8 mouse cellular contexts compared by ENCODE assay signal in the genomic region with DNA sequence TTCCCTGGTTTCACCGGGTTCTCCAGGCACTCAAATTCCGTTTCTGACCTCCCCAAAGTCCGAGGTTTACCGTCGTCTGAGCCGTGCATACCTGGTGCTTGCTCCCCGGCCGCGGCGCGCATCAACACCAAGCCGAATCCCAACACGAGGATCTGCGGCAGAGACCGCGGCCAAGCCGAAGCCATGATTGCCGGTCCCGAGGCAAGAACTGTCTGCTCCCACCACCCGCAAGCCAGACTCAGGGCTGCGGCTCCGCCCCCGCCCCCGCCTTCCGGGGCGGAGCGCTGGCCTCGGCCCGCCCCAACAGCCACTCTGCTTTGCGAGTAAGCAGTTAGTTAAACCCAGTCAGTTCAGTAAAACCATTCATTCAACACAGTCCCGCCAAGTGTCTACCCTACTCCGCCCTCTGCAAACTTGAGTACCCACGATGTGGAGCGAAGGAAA. TPM values are rescaled to one million over a fixed set of nuclear protein-coding genes. Genes with fewer than 3 reads are reported as not detected.
DNase-seq lines count a peak whose midpoint lies in the region; ATAC-seq lines count a peak whose summit lies in the region.

TSS of gene Tnfrsf12a (minus strand) at position 233 of the 444 bp plus-strand sequence.

- DNase-seq in layer of hippocampus, adult 11-12 months (ENCODE audit: low spot score) = peak; percentile 72
- DNase-seq in layer of hippocampus, adult 9-10 months (ENCODE audit: low spot score) = no peak
- peak; percentile 68 for DNase-seq in embryo, embryonic 11.5 days (ENCODE audit: low read depth, low spot score)
- peak; percentile 73 to 80 for DNase-seq in gastrocnemius, postnatal 4 days (ENCODE audit: low spot score in 2 of 2)
- DNase-seq in spleen, adult 18-20 months = peak; percentile 76 to 88

- peak within 1 kb of the TSS; percentile 97 for H3K4me2 ChIP-seq in intestine, embryonic 16.5 days (ENCODE audit: low read depth, low read length)
- peak within 1 kb of the TSS; percentile 95 for H3K4me2 ChIP-seq in limb, embryonic 13.5 days (replicated peaks)
- peak within 1 kb of the TSS; percentile 88 for H3K4me2 ChIP-seq in midbrain, embryonic 15.5 days

- no peaks in the 10 kb centered on the region for H3K9me3 ChIP-seq in intestine, embryonic 16.5 days (ENCODE audit: control insufficient read depth, low read length)
- H3K9me3 ChIP-seq in limb, embryonic 13.5 days = no peaks in the 10 kb centered on the region
- no peaks in the 10 kb centered on the region for H3K9me3 ChIP-seq in midbrain, embryonic 15.5 days

- peaks cover 45% of the 10 kb centered on the region for H3K4me1 ChIP-seq in intestine, embryonic 16.5 days (ENCODE audit: control insufficient read depth, insufficient read depth, low read length)
- peaks cover 50% of the 10 kb centered on the region for H3K4me1 ChIP-seq in limb, embryonic 13.5 days
- peaks cover 46% of the 10 kb centered on the region for H3K4me1 ChIP-seq in midbrain, embryonic 15.5 days

- peak; percentile 44 for ATAC-seq in intestine, embryonic 16.5 days
- ATAC-seq in limb, embryonic 13.5 days (ENCODE audit: low FRiP score, low read depth) = peak; percentile 21; the same call in 1 of the 2 replicates
- peak; percentile 7; the same call in 1 of the 2 replicates for ATAC-seq in midbrain, embryonic 15.5 days (replicated peaks)

- H3K27me3 ChIP-seq in intestine, embryonic 16.5 days (replicated peaks; ENCODE audit: control insufficient read depth, insufficient read depth, low read length) = peaks cover 22% of the 10 kb centered on the region; the same call in 1 of the 2 replicates
- H3K27me3 ChIP-seq in limb, embryonic 13.5 days = peaks cover 66% of the 10 kb centered on the region
- peaks cover 72% of the 10 kb centered on the region for H3K27me3 ChIP-seq in midbrain, embryonic 15.5 days (replicated peaks)

- peak within 1 kb of the TSS; percentile 71 for H3K27ac ChIP-seq in intestine, embryonic 16.5 days (ENCODE audit: low read length)
- H3K27ac ChIP-seq in limb, embryonic 13.5 days = no peak within 1 kb of the TSS; the same call in 1 of the 2 replicates
- no peak within 1 kb of the TSS for H3K27ac ChIP-seq in midbrain, embryonic 15.5 days

- peak within 1 kb of the TSS; percentile 69 for H3K4me3 ChIP-seq in intestine, embryonic 16.5 days (ENCODE audit: low read length)
- peak within 1 kb of the TSS; percentile 65 for H3K4me3 ChIP-seq in limb, embryonic 13.5 days
- peak within 1 kb of the TSS; percentile 45 for H3K4me3 ChIP-seq in midbrain, embryonic 15.5 days

- peak within 1 kb of the TSS; percentile 71 for H3K9ac ChIP-seq in intestine, embryonic 16.5 days (ENCODE audit: low read depth, low read length)
- peak within 1 kb of the TSS; percentile 67 for H3K9ac ChIP-seq in limb, embryonic 13.5 days
- H3K9ac ChIP-seq in midbrain, embryonic 15.5 days = peak within 1 kb of the TSS; percentile 31

- no peaks in the 10 kb centered on the region for H3K36me3 ChIP-seq in intestine, embryonic 16.5 days (ENCODE audit: control insufficient read depth, insufficient read depth, low read length)
- no peaks in the 10 kb centered on the region for H3K36me3 ChIP-seq in limb, embryonic 13.5 days
- no peaks in the 10 kb centered on the region for H3K36me3 ChIP-seq in midbrain, embryonic 15.5 days (replicated peaks)

- WGBS in intestine, embryonic 16.5 days = under 1% methylated on average over 34 of the region's 34 CpGs
- WGBS in limb, embryonic 13.5 days = under 1% methylated on average over 34 of the region's 34 CpGs
- WGBS in midbrain, embryonic 15.5 days = under 1% methylated on average over 34 of the region's 34 CpGs

RNA-seq across cellular contexts. Expression of gene Tnfrsf12a, which starts in this region (rescaled TPM):
- total RNA-seq in gastrocnemius, postnatal 4 days (2021) = 10 to 100 TPM; 43.7 to 55.5 TPM
- 19.3 and 22.8 TPM in 2 replicates for polyA plus RNA-seq in intestine, embryonic 16.5 days (2015; fragmentation: Nextera tagmentation; extraction: Ambion mirVana)
- 15.4 and 17.1 TPM in 2 replicates for polyA plus RNA-seq in limb, embryonic 13.5 days (2015; fragmentation: Nextera tagmentation; extraction: Ambion mirVana)
- polyA plus RNA-seq in midbrain, embryonic 15.5 days (2015; fragmentation: Nextera tagmentation; extraction: Ambion mirVana) = 2.4 and 2.5 TPM in 2 replicates
